Mouse (Mus musculus): Measurements from ENCODE around the gene Isyna1.
"Not testable (repeated sequence)": the region's sequence is repeated elsewhere in the genome, so short reads cannot be mapped to it uniquely, and the experiment has no call there.

Isyna1 gene

DNA sequence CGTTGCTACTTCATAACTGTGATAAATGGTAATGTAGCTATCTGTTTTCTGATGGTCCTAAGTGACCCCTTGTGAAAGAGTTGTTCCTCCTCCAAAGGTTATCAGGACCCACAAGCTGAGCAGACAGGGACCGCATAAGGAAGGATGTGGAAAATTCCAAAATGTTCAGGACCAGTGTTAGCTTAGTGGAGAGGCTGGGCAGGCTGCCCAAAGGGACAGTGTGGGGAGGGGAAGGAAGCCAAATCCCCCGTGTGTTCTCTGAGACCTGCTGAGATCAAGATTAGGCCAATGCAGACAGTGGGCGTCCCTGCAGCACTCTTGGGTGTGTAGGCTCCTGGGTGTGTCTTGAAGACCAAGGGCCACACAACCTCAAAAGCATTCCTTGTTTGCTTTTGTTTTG, 19.3 kb upstream of the Isyna1 start:
- no peak for DNase-seq (ENCODE audit: low read depth, low spot score)

DNA sequence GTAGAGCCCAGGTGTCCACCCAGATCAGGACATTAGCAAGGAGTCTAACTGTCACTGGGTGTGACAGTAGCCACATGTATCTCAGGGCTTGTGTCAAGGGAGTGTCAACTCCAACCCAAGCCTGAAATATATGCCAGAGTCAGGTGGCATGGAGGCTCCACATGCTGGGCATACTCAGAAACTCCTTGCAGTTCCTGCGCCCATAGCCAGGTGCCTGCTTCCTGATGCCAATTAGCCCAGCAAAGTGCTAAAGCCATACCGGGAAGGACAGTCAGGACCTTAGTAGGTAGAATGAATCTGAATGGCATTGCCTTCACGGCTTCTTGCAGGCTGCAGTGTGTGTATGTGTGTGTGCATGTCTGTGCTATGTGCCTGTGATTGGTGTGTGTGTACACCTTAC, 17.0 kb upstream of the Isyna1 start:
- DNase-seq (ENCODE audit: low read depth, low spot score): no peak

DNA sequence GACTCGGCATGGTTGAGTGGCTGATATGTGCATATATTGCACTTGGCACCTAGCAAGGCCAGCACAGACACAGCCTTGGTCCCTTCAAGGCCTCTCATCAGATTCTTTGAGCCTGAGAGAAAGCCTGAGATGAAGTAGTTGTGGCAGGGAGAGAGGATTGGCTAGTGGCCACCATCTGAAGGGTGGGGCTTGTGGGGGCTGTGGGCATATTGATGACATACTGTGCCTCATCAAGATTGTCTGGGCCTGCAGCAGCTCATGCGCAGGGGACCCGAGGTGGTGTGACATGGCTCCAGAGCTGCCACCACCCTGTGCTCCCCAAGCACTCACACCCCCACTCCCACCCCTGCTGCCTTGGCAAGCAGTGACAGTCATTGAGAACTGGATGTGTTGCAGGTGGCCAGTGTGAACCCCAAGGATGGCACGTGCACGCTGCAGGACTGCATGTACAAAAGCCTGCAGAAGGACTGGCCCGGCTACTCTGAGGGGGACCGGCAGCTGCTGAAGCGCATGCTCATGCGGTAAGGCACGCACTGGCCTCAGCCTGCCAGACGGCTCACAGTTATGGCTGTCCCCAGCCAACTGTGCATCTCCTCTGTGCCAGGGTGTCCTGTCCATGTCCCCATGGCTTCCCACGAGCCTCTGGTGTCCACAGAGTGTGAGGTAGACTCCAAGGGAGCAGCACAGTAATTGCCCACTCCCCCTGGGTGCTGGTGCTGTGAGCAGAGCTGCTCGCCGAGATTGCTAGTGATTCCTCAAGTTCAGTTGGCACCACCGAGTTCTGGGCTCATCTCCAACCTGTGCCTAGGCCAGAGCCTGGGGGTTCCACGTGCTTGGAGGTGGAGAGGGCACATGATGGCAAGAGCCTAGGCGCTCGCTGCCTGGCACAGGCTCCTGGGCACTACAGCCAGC, 10.4 kb upstream of the Isyna1 start:
- DNase-seq (ENCODE audit: low read depth, low spot score): no peak

DNA sequence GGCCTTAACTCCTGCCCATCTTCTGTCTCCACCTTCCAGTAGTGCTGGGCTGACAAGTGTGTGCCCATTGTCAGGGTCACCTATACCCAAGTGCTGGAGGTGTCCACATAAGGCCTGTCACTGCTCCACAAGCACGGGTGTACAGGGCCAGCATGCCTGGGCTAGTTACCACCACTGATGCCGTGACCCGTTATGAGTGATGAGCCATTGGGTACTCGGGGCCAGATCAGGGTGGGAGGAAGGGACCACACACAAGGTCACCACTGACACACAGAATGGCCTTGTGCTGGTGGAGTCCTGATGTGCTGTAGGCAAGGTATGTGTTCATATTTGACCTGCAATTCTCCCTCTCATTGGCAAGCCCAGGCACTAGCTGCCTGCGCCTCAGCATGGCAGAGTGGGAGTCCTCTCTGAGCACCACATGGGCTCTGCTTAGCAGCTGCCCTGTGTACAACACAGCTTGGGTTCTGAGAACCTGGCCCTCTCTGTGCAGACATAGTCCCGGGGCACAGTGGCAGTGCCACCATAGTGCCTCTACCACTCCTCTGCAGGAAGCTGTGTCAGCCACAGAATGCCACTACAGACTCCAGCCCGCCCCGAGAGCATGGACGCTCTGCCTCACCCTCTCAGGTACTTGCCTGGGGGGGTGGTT, 9.4 kb upstream of the Isyna1 start:
- DNase-seq (ENCODE audit: low read depth, low spot score): no peak

DNA sequence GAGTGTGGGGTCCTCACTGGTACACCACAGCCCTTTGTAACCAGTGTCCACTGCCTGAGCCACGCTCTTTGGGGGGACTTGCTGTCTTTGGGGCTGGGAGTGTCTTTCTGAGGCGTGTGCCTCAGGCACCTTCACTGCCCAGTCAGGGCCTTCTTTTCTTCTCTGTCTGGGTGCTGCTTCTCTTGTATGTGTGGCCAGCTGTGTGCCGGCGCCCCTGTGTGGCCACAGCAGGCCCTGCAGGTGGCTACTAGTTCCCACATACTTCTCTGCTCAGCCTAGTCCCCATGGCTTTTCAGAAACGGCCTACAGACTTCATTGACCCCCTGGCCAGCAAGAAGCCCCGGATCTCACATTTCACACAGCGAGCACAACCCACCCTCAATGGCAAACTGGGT, 8.9 kb upstream of the Isyna1 start:
- DNase-seq (ENCODE audit: low read depth, low spot score): no peak

DNA sequence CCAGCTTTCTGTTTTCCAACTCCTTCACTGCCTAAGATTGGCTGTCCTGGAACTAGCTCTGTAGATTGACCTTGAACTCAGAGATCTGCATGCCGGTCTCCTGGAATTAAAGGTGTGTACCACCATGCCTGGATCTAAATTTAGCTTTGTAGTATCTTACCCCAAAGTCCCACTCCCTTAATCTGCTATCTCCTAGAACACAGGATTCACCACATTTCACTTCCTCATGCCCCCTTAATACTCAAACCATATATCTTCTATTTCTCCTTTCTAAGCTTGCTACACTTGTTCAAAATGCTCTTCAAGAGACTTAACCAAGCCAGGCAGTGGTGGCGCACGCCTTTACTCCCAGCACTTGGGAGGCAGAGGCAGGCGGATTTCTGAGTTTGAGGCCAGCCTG, 6.2 kb upstream of the Isyna1 start:
- DNase-seq (ENCODE audit: low read depth, low spot score): not testable (repeated sequence)

DNA sequence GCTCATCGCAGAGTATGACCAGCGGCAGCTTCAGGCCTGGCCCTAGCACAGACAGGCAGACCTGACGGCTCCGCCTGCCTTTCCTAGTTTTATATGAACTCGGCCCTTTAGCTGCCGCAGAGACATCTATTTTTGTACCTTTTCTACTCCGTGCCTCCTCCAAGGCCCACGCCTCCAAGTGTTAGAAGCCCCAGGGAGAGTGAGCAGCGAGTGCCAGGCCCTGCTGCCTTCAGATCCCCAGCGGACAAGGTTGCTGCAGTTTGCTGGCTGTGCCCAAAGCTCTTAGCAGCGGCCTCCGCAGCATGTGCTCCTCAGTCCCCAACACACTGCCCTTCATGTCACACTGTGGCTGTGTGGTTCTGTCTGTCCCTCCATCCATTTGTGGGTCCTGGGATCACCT, 2.6 kb upstream of the Isyna1 start:
- no peak for DNase-seq (ENCODE audit: low read depth, low spot score)

DNA sequence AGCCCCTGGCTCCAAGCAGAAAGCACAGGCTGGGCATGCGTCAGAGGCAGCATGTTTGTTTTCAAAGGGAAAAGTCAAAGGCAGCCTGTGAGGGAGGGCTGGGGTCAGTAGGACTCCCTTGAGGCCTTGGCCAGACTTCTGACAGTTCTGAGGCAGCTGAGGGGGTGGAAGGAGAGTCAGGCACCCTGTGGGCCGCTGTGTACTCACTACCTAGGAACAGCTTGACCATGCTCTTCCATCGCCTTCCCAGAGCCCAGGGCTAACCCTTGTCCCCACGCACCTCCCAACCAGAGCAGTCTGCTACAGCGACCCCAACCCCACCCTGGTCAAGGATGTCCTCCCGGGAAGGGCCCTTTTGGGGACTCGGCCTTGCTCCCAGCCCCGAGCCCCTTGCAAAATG, 1.0 kb upstream of the Isyna1 start:
- DNase-seq (ENCODE audit: low read depth, low spot score): no peak

DNA sequence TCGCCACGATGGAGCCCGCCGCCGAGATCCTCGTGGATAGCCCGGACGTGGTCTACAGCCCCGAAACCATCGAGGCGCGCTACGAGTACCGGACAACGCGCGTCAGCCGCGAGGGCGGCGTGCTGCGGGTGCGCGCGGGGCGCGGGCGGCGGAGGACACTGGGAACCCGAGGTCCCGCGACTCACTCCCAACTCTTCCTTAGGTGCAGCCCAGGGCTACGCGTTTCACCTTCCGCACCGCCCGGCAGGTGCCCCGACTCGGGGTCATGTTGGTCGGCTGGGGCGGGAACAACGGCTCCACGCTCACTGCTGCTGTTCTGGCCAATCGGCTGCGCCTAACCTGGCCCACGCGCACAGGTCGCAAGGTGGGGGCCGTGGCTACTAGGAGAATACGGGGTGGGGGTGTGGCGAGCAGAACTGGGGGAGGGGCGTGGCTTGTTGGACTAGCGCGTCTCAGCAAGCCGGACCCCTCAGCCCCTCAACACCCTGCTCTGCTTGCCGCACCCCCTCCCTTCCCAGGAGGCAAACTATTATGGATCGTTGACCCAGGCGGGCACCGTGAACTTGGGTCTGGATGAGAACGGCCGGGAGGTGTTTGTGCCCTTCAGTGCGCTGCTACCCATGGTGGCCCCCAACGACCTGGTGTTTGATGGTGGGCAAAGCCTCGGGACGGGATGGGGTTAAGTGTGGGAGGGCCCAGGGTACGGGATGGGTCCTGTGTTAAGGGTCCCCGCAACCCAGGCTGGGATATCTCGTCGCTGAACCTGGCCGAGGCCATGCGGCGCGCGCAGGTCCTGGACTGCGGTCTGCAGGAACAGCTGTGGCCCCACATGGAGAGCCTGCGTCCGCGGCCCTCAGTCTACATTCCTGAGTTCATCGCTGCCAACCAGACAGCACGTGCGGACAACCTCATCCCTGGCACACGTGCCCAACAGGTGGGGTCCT, 720 bp downstream of the Isyna1 start:
- no peak for DNase-seq (ENCODE audit: low read depth, low spot score)

DNA sequence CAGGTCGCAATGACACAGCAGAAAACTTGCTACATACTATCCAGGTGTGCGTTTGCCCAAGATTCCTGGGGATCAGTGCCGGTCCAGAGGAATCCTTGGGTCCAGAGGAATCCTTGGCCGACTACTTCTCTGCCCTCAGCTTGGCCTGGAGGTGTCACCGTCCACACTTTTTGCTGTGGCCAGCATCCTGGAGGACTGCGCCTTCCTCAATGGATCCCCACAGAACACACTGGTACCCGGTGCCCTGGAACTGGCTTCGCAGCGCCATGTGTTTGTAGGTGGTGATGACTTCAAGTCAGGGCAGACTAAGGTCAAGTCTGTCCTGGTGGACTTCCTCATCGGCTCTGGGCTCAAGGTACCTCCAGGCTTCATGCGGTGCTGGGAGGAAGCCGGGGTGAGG, 1.6 kb downstream of the Isyna1 start:
- no peak for DNase-seq (ENCODE audit: low read depth, low spot score)

DNA sequence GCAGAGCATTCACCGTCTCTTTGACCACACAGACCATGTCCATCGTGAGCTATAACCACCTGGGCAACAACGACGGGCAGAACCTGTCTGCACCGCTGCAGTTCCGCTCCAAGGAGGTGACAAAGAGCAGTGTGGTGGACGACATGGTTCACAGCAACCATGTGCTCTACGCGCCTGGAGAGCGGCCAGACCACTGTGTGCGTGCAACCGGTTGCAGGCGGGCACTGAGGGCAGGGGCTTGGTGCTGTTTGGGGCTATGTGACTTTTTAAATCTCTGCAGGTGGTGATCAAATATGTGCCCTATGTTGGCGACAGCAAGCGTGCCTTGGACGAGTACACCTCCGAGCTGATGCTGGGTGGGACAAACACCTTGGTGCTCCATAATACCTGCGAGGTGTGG, 2.0 kb downstream of the Isyna1 start:
- no peak for DNase-seq (ENCODE audit: low read depth, low spot score)

DNA sequence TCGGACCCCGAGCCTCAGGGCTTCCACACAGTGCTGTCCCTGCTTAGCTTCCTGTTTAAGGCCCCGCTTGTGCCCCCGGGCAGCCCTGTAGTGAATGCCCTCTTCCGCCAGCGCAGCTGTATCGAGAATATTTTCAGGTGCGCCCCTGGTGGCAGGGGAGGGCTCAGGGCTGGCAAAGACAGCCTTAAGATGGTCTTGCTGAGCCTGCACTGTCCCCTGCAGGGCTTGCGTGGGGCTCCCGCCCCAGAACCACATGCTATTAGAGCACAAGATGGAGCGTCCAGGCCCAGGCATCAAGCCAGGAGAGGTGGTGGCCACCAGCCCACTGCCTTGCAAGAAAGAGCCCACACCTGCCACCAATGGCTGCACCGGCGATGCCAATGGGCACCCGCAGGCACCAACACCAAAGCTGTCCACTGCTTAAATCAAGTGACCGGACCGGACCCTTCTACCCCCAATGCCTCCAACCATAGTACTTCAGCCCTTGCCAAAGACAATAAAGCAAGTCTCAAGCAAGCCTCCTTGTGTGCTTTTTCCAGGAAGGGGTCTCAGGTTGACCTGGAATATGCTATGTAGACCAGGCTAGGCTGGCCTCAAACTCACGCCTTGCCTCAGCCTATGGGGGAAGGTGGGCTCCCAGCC, 2.7 kb downstream of the Isyna1 start:
- DNase-seq (ENCODE audit: low read depth, low spot score): no peak

DNA sequence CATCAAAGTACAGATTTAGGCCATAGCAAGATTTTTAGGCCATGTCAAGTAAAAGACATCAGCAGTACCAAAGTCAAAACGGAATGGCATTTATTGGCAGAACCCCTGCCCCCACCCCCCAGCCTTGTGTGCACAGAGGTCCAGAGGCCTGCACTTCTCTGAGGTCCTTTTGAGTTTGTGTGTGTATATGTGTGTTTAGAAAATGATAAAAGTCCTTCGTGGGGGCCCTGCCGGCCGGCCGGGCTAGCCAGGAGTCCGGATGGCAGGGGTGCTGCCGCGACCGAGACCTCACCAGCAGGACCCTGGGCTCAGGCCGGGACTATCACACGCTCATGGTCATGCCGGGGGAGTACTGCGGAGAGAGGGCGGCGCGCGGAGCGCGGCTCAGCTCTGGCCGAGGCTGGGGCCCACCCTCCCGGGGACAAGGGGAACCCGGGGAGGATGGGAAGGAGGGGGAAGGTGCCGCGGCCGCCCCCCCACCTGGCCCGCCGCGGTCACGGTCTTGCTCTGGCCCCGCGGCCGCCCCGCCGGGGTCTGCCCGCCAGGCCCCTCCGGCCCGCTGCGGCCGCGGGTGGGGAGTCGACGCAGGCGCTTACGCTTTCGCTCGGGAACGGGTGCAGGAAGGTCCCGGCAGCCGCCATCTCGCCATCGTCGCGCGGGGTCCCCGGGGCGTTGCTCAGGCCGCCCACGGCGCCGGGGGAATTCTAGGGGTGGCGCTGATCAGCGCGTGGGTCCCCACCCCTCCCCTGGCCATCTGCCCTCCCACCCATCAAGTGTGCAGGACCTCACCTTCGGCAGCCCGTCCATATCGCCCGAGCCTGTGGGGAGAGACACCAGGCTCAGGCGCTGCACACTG, 3.5 kb downstream of the Isyna1 start:
- DNase-seq (ENCODE audit: low read depth, low spot score): no peak

DNA sequence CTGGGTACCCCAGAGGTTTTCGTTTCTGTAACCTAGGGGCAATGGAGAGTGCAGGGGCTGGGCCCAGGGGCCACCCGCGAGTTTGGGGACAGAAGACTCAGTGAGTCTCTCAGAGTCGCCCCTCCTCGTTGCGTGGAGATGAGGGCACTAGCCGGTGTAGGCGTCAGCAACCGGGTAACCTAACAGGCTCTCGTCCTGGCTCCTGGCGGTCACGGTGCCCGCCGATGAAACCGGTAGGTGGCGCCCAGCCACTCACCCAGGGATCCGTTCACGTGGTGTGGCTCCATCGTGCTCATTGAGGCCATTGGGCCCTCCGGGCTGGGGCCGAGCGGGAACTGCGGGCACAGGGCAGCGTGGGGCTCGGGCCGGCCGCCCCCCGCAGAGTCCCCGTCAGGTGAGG, 4.1 kb downstream of the Isyna1 start:
- DNase-seq (ENCODE audit: low read depth, low spot score): no peak

DNA sequence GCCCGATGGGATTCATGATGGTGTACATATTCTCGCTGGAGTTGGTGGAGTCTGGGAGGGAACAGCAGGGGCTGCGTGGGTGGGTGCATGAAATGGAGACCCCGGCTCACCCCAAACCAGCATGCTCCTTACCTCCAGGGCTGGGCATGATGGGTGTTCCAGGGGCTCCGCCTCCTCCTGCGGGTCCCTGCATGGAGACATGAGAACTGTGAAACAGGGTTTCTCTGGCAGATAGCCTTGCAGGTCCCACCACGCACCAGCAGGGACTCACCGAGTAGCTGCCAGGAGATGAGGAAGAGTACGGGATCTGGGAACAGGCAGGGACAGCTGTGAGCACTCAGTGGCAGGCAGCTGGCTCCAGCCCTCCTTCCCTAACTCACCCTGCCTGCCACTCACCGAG, 4.5 kb downstream of the Isyna1 start:
- DNase-seq (ENCODE audit: low read depth, low spot score): no peak

DNA sequence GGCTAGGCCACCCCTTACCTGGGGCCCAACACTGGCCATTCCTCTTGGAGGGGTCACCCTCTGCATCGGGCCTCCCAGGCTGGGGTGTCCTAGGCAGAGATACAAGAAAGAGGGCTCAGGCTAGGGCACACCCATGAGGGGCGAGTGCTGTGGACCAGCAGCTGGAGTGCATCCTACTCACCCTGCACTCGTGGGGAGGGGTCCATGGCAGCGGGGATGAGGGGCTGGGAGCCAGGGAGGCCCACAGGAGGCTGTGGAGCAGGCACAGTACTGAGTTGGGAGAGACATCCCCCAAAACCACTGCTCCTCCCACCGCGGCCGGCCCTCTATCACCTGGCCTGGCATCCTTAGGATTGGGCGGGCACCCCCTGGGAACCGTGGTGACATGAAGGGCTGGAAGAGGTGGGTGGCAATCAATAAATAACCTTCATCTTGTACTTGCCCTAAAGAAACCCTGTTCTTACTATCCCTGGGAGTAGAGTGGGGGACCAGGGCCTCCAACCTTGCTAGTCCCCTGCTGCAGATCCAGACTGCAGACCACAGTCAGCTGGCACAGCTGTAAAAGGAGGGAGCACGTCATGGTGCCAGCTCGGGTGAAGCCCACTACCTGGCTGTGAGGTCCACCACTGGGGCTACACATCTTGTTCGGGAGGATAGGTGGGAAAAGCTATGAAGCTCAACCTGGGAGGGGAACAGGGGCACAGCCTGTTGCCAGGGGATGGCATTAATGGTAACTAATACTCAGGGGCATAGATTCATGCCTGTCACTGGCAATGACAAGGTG, 5.5 kb downstream of the Isyna1 start:
- no peak for DNase-seq (ENCODE audit: low read depth, low spot score)

DNA sequence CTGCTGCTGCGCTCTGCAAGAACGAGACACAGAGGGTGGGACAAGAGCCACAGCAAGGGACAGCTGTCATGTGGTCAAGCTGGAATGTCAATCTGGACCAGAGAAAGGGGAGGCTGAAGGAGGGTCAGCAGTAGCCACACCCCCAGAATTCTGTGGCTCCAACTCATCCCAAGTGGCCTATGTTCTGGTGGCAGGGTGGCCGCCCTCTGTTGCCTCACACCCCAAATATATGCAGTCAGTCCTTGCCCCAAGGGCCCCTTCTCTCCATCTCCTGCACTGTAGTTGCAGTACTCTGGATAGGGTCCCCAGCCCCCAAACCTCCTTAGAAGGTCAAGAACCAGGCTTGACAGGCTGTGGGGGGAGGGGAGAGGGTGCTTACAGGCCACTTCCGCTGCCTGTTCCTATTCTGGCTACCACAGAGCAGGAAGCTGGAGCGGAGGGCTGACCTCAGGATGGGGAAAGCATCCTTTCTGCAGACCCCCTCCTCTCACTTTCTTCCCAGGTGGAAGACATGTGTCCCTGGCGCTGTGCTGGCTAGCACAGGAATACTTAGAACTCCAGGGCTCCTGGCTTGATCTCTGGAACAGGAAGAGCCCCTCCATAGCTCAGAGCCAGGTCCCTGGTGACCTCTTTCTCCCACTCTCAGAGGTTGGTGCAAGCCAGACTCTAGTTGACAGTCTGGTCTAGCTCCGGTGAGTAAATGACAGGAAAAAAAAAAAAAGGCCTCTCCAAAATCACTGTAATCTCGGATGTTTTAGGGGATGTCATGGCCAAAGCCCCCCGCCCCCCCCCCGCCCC, 6.5 kb downstream of the Isyna1 start:
- DNase-seq (ENCODE audit: low read depth, low spot score): no peak

DNA sequence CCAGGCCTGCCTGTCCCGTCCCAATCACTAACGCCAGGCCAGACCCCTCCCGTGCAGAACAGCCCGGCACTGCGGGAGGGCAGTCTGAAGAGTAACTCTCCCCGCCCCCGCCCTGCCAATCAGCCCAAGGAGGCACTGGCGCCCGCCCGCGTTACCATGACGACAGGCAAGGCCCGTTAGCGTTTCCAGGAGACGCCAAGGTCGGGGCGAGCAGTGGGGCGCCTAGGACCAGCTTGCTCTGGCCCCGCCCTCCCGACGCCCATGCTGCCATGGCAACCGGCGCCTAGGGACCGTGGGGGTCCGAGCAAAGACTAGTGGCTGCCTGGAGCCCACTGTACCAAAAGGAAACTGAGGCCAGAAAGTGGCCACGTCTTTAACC, 7.1 kb downstream of the Isyna1 start:
- no peak for DNase-seq (ENCODE audit: low read depth, low spot score)

DNA sequence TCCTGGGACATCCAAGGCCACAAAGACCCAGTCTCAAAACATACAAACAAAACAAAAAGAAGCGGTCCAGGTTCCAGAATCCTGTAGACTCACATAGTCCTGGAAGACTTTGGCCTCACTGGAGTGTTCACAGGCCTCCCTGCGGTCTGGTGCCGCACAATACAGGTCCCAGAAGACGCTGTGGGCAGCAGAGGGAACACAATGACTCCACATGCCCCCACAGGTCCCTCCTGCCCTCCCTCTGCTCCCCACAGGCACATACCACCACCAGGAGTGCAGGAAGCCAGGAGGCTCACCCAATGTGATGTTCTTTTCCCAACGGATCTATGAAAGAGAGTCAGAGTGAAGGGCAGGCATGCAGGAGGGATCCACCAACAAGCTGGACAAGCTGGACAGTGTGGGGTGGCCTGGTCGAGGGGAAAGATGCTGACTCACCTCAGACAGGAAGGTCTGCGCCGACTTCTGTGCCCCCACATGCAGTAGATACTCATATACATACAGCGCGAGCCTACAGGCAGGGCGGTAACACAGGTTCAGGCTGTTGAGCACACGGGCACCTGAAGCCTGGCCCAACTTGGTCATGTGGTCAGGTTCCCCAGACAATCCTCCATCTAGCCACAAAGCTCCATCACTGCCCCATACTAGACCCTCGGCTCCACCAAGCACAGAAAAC, 8.1 kb downstream of the Isyna1 start:
- no peak for DNase-seq (ENCODE audit: low read depth, low spot score)
